Mouse (Mus musculus): ENCODE results near the gene Sgms2. TPM values are rescaled to one million over a fixed set of nuclear protein-coding genes. Genes with fewer than 3 reads are reported as not detected.

The Sgms2 gene
- total and polyA plus RNA-seq, 2 experiments from 2014 or later, result 2.1 to 4.4 TPM

DNA sequence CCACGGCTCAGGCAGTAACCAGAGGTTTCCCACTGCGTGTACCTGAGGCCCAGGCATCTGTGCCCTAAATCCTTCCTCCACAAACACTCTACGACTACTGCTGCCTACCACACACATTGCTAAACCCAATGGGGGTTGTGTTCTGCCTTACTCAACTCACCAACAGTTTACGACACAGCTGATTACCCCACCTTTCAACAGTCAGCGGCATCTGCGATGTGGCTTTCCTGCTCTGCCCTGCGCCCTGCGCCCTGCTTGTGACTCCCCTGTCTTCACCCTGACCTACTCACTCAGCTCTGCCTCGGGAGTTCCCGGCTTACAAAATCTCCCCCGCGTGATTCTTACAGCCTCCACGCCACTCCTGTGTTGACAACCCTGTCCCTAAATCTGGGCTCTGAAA lies 16.7 kb downstream of the Sgms2 start:
- H3K4me3 ChIP-seq (ENCODE audit: low read depth, low read length), result no peak overlapping the region
- TF ChIP-seq CTCF (IDR thresholded peaks at IDR 0.05; ENCODE audit: low read depth), result no peak
- no peaks in the 10 kb centered on the region for H3K9me3 ChIP-seq (ENCODE audit: low read length)
- DNase-seq (no peak), ATAC-seq (no peak)
- H3K27me3 ChIP-seq (ENCODE audit: insufficient read depth, low read length), result no peaks in the 10 kb centered on the region
- no peak overlapping the region for H3K27ac ChIP-seq (ENCODE audit: low read depth, low read length)
- no peaks in the 10 kb centered on the region for H3K36me3 ChIP-seq (ENCODE audit: insufficient read depth)
- no peak overlapping the region for H3K9ac ChIP-seq
- H3K4me2 ChIP-seq (ENCODE audit: low read depth), result no peak overlapping the region
- H3K4me1 ChIP-seq (ENCODE audit: insufficient read depth), result no peaks in the 10 kb centered on the region
- WGBS, result 86% methylated on average over 13 of the region's 13 CpGs

DNA sequence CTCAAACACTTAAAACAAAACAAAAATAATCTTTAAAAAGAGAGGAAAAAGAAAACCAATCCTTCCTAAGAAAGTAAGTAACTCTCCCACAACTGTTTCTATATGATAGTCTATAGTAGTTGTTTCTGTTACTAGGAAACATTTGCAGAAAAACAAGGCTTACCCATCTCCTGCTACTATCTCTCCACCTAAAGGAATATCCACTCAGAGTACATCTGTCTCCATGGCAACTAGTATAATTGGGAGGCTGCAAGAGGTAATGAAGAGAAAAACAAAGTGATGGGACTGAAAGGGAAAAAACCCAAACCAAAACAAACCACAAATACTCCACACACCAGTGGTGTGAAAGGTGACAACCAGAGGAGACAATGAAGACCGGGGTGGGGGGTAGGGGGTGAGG lies 17.7 kb downstream of the Sgms2 start:
- WGBS, result 17% methylated on average over 1 of the region's 1 CpGs
- ATAC-seq, result peak; percentile 61
- no peak overlapping the region for H3K4me2 ChIP-seq (ENCODE audit: low read depth)
- no peak for TF ChIP-seq CTCF (IDR thresholded peaks at IDR 0.05; ENCODE audit: low read depth)
- H3K9me3 ChIP-seq (ENCODE audit: low read length), result no peaks in the 10 kb centered on the region
- no peak overlapping the region for H3K9ac ChIP-seq
- no peak for DNase-seq
- no peaks in the 10 kb centered on the region for H3K4me1 ChIP-seq (ENCODE audit: insufficient read depth)
- no peak overlapping the region for H3K27ac ChIP-seq (ENCODE audit: low read depth, low read length)
- no peaks in the 10 kb centered on the region for H3K27me3 ChIP-seq (ENCODE audit: insufficient read depth, low read length)
- no peak overlapping the region for H3K4me3 ChIP-seq (ENCODE audit: low read depth, low read length)
- no peaks in the 10 kb centered on the region for H3K36me3 ChIP-seq (ENCODE audit: insufficient read depth)

DNA sequence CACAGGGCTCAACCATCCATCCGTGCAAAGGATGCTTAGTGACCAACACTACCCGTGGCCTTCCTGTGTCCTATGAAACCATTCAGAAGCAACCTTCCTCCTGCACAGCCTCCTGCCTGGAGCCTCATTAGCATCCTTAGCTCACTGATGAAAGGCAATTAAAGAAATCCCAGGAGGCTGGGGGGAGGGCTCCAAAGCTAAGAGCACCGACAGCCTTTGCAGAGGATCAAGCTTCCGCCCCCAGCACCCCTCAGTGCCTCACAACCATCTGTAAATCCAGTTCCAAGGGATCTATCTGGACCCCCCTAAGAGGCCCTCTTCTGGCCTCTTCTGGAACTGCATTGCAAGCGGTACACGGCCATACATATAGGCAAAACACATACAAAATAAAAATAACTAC lies 19.4 kb downstream of the Sgms2 start:
- no peak for DNase-seq
- WGBS, result 32% methylated on average over 6 of the region's 6 CpGs

DNA sequence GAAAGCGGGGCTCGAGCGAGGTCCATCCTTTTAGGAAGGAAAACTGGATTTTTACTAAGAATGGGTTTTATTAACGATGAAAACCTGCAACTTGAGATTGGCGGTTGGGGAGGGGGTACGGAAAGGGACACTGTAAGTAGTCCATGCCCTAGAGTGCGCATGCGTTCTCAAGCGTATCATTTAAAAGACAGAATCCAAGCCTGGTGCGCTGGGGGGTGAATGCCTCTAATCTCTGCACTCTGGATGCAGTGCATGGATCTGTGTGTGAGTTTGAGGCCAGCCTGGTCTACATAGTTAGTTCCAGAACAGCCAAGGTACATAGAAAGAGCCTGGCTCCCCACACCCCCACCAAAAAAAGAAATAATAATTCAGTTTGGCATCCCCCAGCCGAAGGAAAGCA lies 19.8 kb downstream of the Sgms2 start:
- WGBS, result 51% methylated on average over 11 of the region's 11 CpGs
- no peaks in the 10 kb centered on the region for H3K9me3 ChIP-seq (ENCODE audit: low read length)
- no peak overlapping the region for H3K27ac ChIP-seq (ENCODE audit: low read depth, low read length)
- no peak overlapping the region for H3K4me2 ChIP-seq (ENCODE audit: low read depth)
- no peak overlapping the region for H3K4me3 ChIP-seq (ENCODE audit: low read depth, low read length)
- H3K9ac ChIP-seq, result no peak overlapping the region
- H3K36me3 ChIP-seq (ENCODE audit: insufficient read depth), result no peaks in the 10 kb centered on the region
- TF ChIP-seq CTCF (IDR thresholded peaks at IDR 0.05; ENCODE audit: low read depth), result no peak
- H3K27me3 ChIP-seq (ENCODE audit: insufficient read depth, low read length), result no peaks in the 10 kb centered on the region
- H3K4me1 ChIP-seq (ENCODE audit: insufficient read depth), result no peaks in the 10 kb centered on the region
- ATAC-seq (no peak), DNase-seq (no peak)

More for the DNA sequence above, 19.4 kb downstream of the Sgms2 start:
- Histone ChIP-seq H3K9ac (no peak overlapping the region), H3K36me3 (ENCODE audit: insufficient read depth) (no peaks in the 10 kb centered on the region), H3K27me3 (ENCODE audit: insufficient read depth, low read length) (no peaks in the 10 kb centered on the region), H3K4me2 (ENCODE audit: low read depth) (no peak overlapping the region), H3K9me3 (ENCODE audit: low read length) (no peaks in the 10 kb centered on the region), H3K27ac (ENCODE audit: low read depth, low read length) (no peak overlapping the region), H3K4me3 (ENCODE audit: low read depth, low read length) (no peak overlapping the region), H3K4me1 (ENCODE audit: insufficient read depth) (no peaks in the 10 kb centered on the region)
- no peak for ATAC-seq
- peak; percentile 15; the same call in 1 of the 2 replicates for TF ChIP-seq CTCF (IDR thresholded peaks at IDR 0.05; ENCODE audit: low read depth)

DNA sequence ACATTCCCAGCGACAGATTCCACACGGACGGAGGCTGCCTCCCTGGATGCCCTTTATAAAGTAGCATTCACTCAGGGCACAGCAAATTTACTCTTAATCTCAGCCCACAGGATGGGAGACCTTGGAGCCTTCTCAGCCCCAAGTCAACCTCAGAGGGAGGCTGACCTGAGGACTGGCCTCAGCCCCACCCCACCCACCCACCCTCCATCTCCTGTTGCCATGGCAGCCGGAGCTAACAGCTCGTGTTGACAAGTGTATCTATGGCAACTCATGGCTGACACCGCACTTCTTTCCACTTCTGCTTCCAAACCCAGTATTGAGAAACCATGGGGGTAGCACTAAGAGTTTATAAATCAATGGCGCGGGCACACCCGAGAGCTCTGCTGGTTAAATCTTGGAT lies 20.4 kb downstream of the Sgms2 start:
- no peaks in the 10 kb centered on the region for H3K9me3 ChIP-seq (ENCODE audit: low read length)
- H3K9ac ChIP-seq, result no peak overlapping the region
- no peak overlapping the region for H3K4me3 ChIP-seq (ENCODE audit: low read depth, low read length)
- H3K4me1 ChIP-seq (ENCODE audit: insufficient read depth), result no peaks in the 10 kb centered on the region
- no peaks in the 10 kb centered on the region for H3K27me3 ChIP-seq (ENCODE audit: insufficient read depth, low read length)
- ATAC-seq (peak; percentile 81), DNase-seq (peak; percentile 34)
- no peaks in the 10 kb centered on the region for H3K36me3 ChIP-seq (ENCODE audit: insufficient read depth)
- WGBS, result 32% methylated on average over 9 of the region's 9 CpGs
- no peak overlapping the region for H3K4me2 ChIP-seq (ENCODE audit: low read depth)
- TF ChIP-seq CTCF (IDR thresholded peaks at IDR 0.05; ENCODE audit: low read depth), result no peak
- H3K27ac ChIP-seq (ENCODE audit: low read depth, low read length), result no peak overlapping the region

DNA sequence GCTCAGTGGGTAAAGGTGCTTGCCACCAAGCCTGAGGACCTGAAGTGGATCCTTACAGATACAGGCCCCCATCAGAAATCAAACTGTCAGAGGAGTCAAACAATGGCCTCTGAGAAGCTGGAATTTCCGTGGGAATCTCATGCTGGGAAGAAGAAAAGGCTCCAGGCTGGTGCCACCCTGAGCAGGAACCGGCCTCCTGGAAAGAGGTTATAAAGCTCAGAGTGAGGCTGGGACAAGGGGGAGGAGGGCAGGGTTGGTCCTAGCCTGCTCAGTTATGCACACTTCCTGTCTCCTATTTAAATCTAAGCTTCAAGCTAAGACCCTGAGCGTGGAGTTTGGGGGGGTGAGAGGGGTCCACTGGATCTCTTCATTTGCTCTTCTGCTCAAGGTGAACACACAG lies 21.6 kb downstream of the Sgms2 start:
- ATAC-seq (no peak), DNase-seq (no peak)
- Histone ChIP-seq H3K27ac (ENCODE audit: low read depth, low read length) (no peak overlapping the region), H3K4me3 (ENCODE audit: low read depth, low read length) (no peak overlapping the region), H3K36me3 (ENCODE audit: insufficient read depth) (no peaks in the 10 kb centered on the region), H3K9me3 (ENCODE audit: low read length) (no peaks in the 10 kb centered on the region), H3K9ac (no peak overlapping the region), H3K4me1 (ENCODE audit: insufficient read depth) (no peaks in the 10 kb centered on the region), H3K27me3 (ENCODE audit: insufficient read depth, low read length) (no peaks in the 10 kb centered on the region), H3K4me2 (ENCODE audit: low read depth) (no peak overlapping the region)
- no peak for TF ChIP-seq CTCF (IDR thresholded peaks at IDR 0.05; ENCODE audit: low read depth)
- WGBS, result 23% methylated on average over 3 of the region's 3 CpGs

DNA sequence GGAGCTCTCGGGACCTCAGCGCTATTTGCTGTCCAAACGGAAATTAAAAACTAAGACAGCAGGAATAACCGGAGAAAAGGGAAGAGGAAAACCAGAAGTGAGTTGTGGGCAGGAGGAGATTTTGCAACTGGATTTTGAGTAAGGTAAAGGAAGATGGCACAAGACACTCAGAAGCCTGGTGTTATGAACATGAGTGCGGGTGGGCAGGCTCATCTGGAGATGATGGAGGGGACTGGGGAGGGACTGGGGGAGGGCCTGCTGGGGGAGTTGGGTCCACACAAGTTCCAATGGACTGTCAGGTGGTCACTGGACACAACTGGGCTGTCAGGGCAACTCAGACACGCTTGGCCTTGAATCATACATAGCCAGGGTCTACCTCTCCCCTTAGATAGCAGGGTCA lies 24.8 kb downstream of the Sgms2 start:
- WGBS, result 92% methylated on average over 6 of the region's 6 CpGs
- H3K9ac ChIP-seq, result no peak overlapping the region
- DNase-seq, result no peak
- H3K27me3 ChIP-seq (ENCODE audit: insufficient read depth, low read length), result no peaks in the 10 kb centered on the region
- H3K4me1 ChIP-seq (ENCODE audit: insufficient read depth), result no peaks in the 10 kb centered on the region
- no peak for TF ChIP-seq CTCF (IDR thresholded peaks at IDR 0.05; ENCODE audit: low read depth)
- H3K36me3 ChIP-seq (ENCODE audit: insufficient read depth), result no peaks in the 10 kb centered on the region
- no peaks in the 10 kb centered on the region for H3K9me3 ChIP-seq (ENCODE audit: low read length)
- no peak for ATAC-seq
- H3K4me2 ChIP-seq (ENCODE audit: low read depth), result no peak overlapping the region
- no peak overlapping the region for H3K4me3 ChIP-seq (ENCODE audit: low read depth, low read length)
- no peak overlapping the region for H3K27ac ChIP-seq (ENCODE audit: low read depth, low read length)
